Mouse (Mus musculus) spleen, adult 2 months (tissue): ENCODE data around the gene Fam171a2. TPM values are rescaled to one million over a fixed set of nuclear protein-coding genes. Genes with fewer than 3 reads are reported as not detected.

Experiments
- DNase-seq, 2 experiments: peaks; one replicate each; pipeline versions ENCODE4 v3.0.0 to v3.0.0-alpha.2; 2012 to 2021; ENCODE audit warnings: low spot score in 2 of 2, low read depth in 1 of 2
- H3K27ac ChIP-seq: fragments of 200-500 bp; 2 replicates; pipeline ENCODE4 v1.5.1; 2012; ENCODE audit warnings: low read length, inconsistent platforms; ENCODE audit not compliant: insufficient read depth
- H3K27me3 ChIP-seq: fragments of 200-500 bp; 2 replicates; pipeline ENCODE4 v1.6.1; 2012; ENCODE audit warnings: mild to moderate bottlenecking, moderate library complexity, low read length, inconsistent platforms; ENCODE audit not compliant: control insufficient read depth, insufficient read depth
- H3K36me3 ChIP-seq: fragments of 200-500 bp; 2 replicates; pipeline ENCODE4 v1.6.1; 2012; ENCODE audit warnings: mild to moderate bottlenecking, low read length, inconsistent platforms; ENCODE audit not compliant: control insufficient read depth, insufficient read depth
- H3K4me1 ChIP-seq: fragments of 200-500 bp; 2 replicates; pipeline ENCODE4 v1.6.1; 2011; ENCODE audit warnings: inconsistent platforms; ENCODE audit not compliant: control insufficient read depth, insufficient read depth, insufficient read length
- H3K4me3 ChIP-seq: fragments of 200-500 bp; 2 replicates; pipeline ENCODE4 v1.5.1; 2011; ENCODE audit warnings: mild to moderate bottlenecking, inconsistent platforms; ENCODE audit not compliant: insufficient read depth, insufficient read length; ENCODE audit errors: extremely low read depth
- CTCF ChIP-seq: fragments of 200-500 bp; IDR thresholded peaks from 2 replicates; pipeline ENCODE4 v1.5.1; 2011; ENCODE audit warnings: mild to moderate bottlenecking, inconsistent platforms; ENCODE audit not compliant: insufficient read depth, insufficient read length, insufficient replicate concordance; ENCODE audit errors: extremely low read depth
- POLR2A ChIP-seq: fragments of 200-500 bp; IDR thresholded peaks from 2 replicates; pipeline ENCODE4 v1.6.1; 2011; ENCODE audit warnings: low read depth, low read length, inconsistent platforms
- WGBS: fragments of 180-500 bp; shearing (Covaris S2); methylation state at CpG from one replicate; pipeline ENCODE4 v1.1.7; 2018; 5-methylcytosine and 5-hydroxymethylcytosine counted together
- polyA plus RNA-seq: library from polyadenylated mRNA; depleted of rRNA; stranded (reverse); fragments of >200 nt; gene quantifications from 2 replicates; pipeline ENCODE4 v1.2.3, GENCODE M21; 2012

Fam171a2 gene
- polyA plus RNA-seq, 1 experiment = 5.2 TPM

GRCm38 (mm10) chr11:102398007-102398825 lies 49.3 kb downstream of the Fam171a2 start:
- Histone ChIP-seq H3K27me3 (peaks cover 15% of the 10 kb centered on the region), H3K27ac (no peak overlapping the region), H3K4me3 (no peak overlapping the region), H3K36me3 (peaks cover 4% of the 10 kb centered on the region), H3K4me1 (peaks cover 10% of the 10 kb centered on the region)
- DNase-seq = no peak
- TF ChIP-seq CTCF (no peak), POLR2A (no peak)
- 87% methylated on average over 20 of the region's 20 CpGs for WGBS

- TF ChIP-seq CTCF (no peak), POLR2A (no peak)
- WGBS = 89% methylated on average over 7 of the region's 7 CpGs
- no peak for DNase-seq
Measured at GRCm38 (mm10) chr11:102396671-102397141, 50.8 kb downstream of the Fam171a2 start.

GRCm38 (mm10) chr11:102396263-102396662 lies 51.2 kb downstream of the Fam171a2 start:
- Histone ChIP-seq H3K36me3 (no peaks in the 10 kb centered on the region), H3K27me3 (peaks cover 16% of the 10 kb centered on the region), H3K4me3 (no peak overlapping the region), H3K4me1 (peaks cover 12% of the 10 kb centered on the region), H3K27ac (no peak overlapping the region)
- 55% methylated on average over 6 of the region's 6 CpGs for WGBS
- no peak for DNase-seq
- TF ChIP-seq CTCF (no peak), POLR2A (no peak)

More at GRCm38 (mm10) chr11:102396671-102397141, 50.8 kb downstream of the Fam171a2 start:
- Histone ChIP-seq H3K4me1 (peaks cover 12% of the 10 kb centered on the region), H3K4me3 (no peak overlapping the region), H3K27ac (no peak overlapping the region), H3K36me3 (no peaks in the 10 kb centered on the region), H3K27me3 (peaks cover 15% of the 10 kb centered on the region)

- no peak overlapping the region for H3K4me3 ChIP-seq
Measured at GRCm38 (mm10) chr11:102395250-102395649, 52.2 kb downstream of the Fam171a2 start.

GRCm38 (mm10) chr11:102394421-102395124 lies 52.9 kb downstream of the Fam171a2 start:
- WGBS = 82% methylated on average over 9 of the region's 9 CpGs
- H3K4me3 ChIP-seq = no peak overlapping the region
- H3K36me3 ChIP-seq = no peaks in the 10 kb centered on the region
- no peak for DNase-seq
- H3K27ac ChIP-seq = no peak overlapping the region
- H3K27me3 ChIP-seq = peaks cover 13% of the 10 kb centered on the region
- peaks cover 12% of the 10 kb centered on the region for H3K4me1 ChIP-seq
- TF ChIP-seq CTCF (no peak), POLR2A (no peak)

More at GRCm38 (mm10) chr11:102395250-102395649, 52.2 kb downstream of the Fam171a2 start:
- no peak for TF ChIP-seq POLR2A
- no peak for TF ChIP-seq CTCF
- Histone ChIP-seq H3K4me1 (peaks cover 12% of the 10 kb centered on the region), H3K27me3 (peaks cover 16% of the 10 kb centered on the region), H3K36me3 (no peaks in the 10 kb centered on the region), H3K27ac (no peak overlapping the region)
- DNase-seq = no peak
- WGBS = 39% methylated on average over 5 of the region's 5 CpGs

GRCm38 (mm10) chr11:102393719-102394420 lies 53.6 kb downstream of the Fam171a2 start:
- Histone ChIP-seq H3K4me3 (peak overlapping the region; percentile 50), H3K27ac (no peak overlapping the region), H3K4me1 (peaks cover 12% of the 10 kb centered on the region), H3K27me3 (peaks cover 7% of the 10 kb centered on the region), H3K36me3 (no peaks in the 10 kb centered on the region)
- TF ChIP-seq CTCF = no peak
- no peak for TF ChIP-seq POLR2A
- DNase-seq = no peak
- WGBS = 8% methylated on average over 17 of the region's 17 CpGs
